Mouse (Mus musculus): ENCODE measurements at regions not wholly inside any gene's neighbourhood (a gene's known extent, or its start where the extent isn't known, plus 50 kb on each side); places are given as distances from the start of the nearest gene placed in this dataset.

- no peaks in the 10 kb centered on the region for H3K27me3 ChIP-seq (replicated peaks)
- H3K4me2 ChIP-seq (ENCODE audit: insufficient read depth, low read depth, poor library complexity, severe bottlenecking), result no peak overlapping the region
- peaks cover 3% of the 10 kb centered on the region for H3K9me3 ChIP-seq (replicated peaks; ENCODE audit: low read length)
- in situ Hi-C loops (cut with MboI; ENCODE audit: low pct_ligation_motif_present, low pct_unique_long_range_greater_than_20kb, low sequenced_read_pairs) (no loop called here), dilution Hi-C loops (cut with MboI; ENCODE audit: extremely low pct_ligation_motif_present, extremely low pct_unique_long_range_greater_than_20kb, low sequenced_read_pairs) (no loop called here)
- no peak overlapping the region for H3K9ac ChIP-seq (ENCODE audit: insufficient read depth, low read depth)
- no peaks in the 10 kb centered on the region for H3K79me2 ChIP-seq (replicated peaks; ENCODE audit: control insufficient read depth, extremely low read depth, insufficient read depth, poor library complexity, severe bottlenecking)
- TF ChIP-seq CHD2 (IDR thresholded peaks at IDR 0.05; ENCODE audit: low read length) (no peak), ZKSCAN1 (IDR thresholded peaks at IDR 0.05; ENCODE audit: borderline replicate concordance, low read depth, low read length) (no peak), KAT2A (IDR thresholded peaks at IDR 0.05; ENCODE audit: insufficient replicate concordance, low read length) (no peak), HCFC1 (IDR thresholded peaks at IDR 0.05; ENCODE audit: low read depth, low read length) (no peak), ETS1 (conservative IDR thresholded peaks at IDR 0.05; ENCODE audit: low read depth, low read length) (no peak), CTCF (conservative IDR thresholded peaks at IDR 0.05 in 1 of 2, IDR thresholded peaks at IDR 0.05 in 1 of 2; ENCODE audit: low read depth in 2 of 2, low read length in 2 of 2) (no peak), USF2 (conservative IDR thresholded peaks at IDR 0.05; ENCODE audit: low read depth, low read length) (no peak), ZC3H11A (IDR thresholded peaks at IDR 0.05; ENCODE audit: low read depth, low read length) (no peak), MYC (IDR thresholded peaks at IDR 0.05; ENCODE audit: low read depth, low read length) (no peak), IRF4 (IDR thresholded peaks at IDR 0.05; ENCODE audit: low read depth, low read length) (no peak), CHD1 (IDR thresholded peaks at IDR 0.05; ENCODE audit: low read depth, low read length) (no peak), POLR2AphosphoS2 (IDR thresholded peaks at IDR 0.05; ENCODE audit: low read depth, low read length) (no peak), E2F4 (IDR thresholded peaks at IDR 0.05; ENCODE audit: insufficient replicate concordance, low read depth, low read length) (no peak), TCF12 (IDR thresholded peaks at IDR 0.05; ENCODE audit: low read depth, low read length) (no peak), BHLHE40 (IDR thresholded peaks at IDR 0.05; ENCODE audit: low read depth, low read length) (no peak), MAX (IDR thresholded peaks at IDR 0.05; ENCODE audit: low read length) (no peak)
- no peaks in the 10 kb centered on the region for H3K4me1 ChIP-seq (ENCODE audit: control insufficient read depth in 1 of 2, insufficient read depth in 2 of 2)
- no peak overlapping the region for H3K27ac ChIP-seq (ENCODE audit: insufficient read depth, low read depth)
- H3K36me3 ChIP-seq (replicated peaks in 1 of 2; ENCODE audit: control insufficient read depth in 1 of 2, insufficient read depth in 1 of 2, low read length in 1 of 2), result no peaks in the 10 kb centered on the region
- DNase-seq (ENCODE audit: extremely low read depth), result no peak
- H3K4me3 ChIP-seq (replicated peaks in 1 of 3; ENCODE audit: low read depth in 2 of 3, low read length in 2 of 3, poor library complexity in 1 of 3), result no peak overlapping the region
Measured at GRCm38 (mm10) chr2:108032301-108033013, 742.0 kb downstream of the Kcna4 start.

GRCm38 (mm10) chr2:108033328-108034182, 743.1 kb downstream of the Kcna4 start:
- H3K36me3 ChIP-seq (replicated peaks in 1 of 2; ENCODE audit: control insufficient read depth in 1 of 2, insufficient read depth in 1 of 2, low read length in 1 of 2), result no peaks in the 10 kb centered on the region
- no peak overlapping the region for H3K4me3 ChIP-seq (replicated peaks in 1 of 3; ENCODE audit: low read depth in 2 of 3, low read length in 2 of 3, poor library complexity in 1 of 3)
- peaks cover 3% of the 10 kb centered on the region for H3K9me3 ChIP-seq (replicated peaks; ENCODE audit: low read length)
- TF ChIP-seq ELF1 (IDR thresholded peaks at IDR 0.05; ENCODE audit: low read depth, low read length), result no peak
- H3K4me1 ChIP-seq (ENCODE audit: control insufficient read depth in 1 of 2, insufficient read depth in 2 of 2), result no peaks in the 10 kb centered on the region
- DNase-seq (ENCODE audit: extremely low read depth), result no peak
- no peak overlapping the region for H3K4me2 ChIP-seq (ENCODE audit: insufficient read depth, low read depth, poor library complexity, severe bottlenecking)
- no peak overlapping the region for H3K9ac ChIP-seq (ENCODE audit: insufficient read depth, low read depth)
- in situ Hi-C loops (cut with MboI; ENCODE audit: low pct_ligation_motif_present, low pct_unique_long_range_greater_than_20kb, low sequenced_read_pairs), result no loop called here
- dilution Hi-C loops (cut with MboI; ENCODE audit: extremely low pct_ligation_motif_present, extremely low pct_unique_long_range_greater_than_20kb, low sequenced_read_pairs), result no loop called here
- H3K79me2 ChIP-seq (replicated peaks; ENCODE audit: control insufficient read depth, extremely low read depth, insufficient read depth, poor library complexity, severe bottlenecking), result no peaks in the 10 kb centered on the region
- H3K27me3 ChIP-seq (replicated peaks), result no peaks in the 10 kb centered on the region
- no peak overlapping the region for H3K27ac ChIP-seq (ENCODE audit: insufficient read depth, low read depth)

Measured in CH12.LX (cell line).